Mouse (Mus musculus) neural tube, embryonic 14.5 days (tissue): ENCODE results near the gene Trim67. TPM values are rescaled to one million over a fixed set of nuclear protein-coding genes. Genes with fewer than 3 reads are reported as not detected.

Experiments used
- ATAC-seq: fragments of 200-750 bp; cut with Nextera tagmentation; 2 replicates; pipeline ENCODE4 v1.8.0; 2017; ENCODE audit warnings: low read depth, mild to moderate bottlenecking, moderate TSS enrichment, moderate library complexity
- H3K27ac ChIP-seq: fragments of 300-500 bp; sonication (generic); 2 replicates; pipeline ENCODE4 v1.5.1; 2014; ENCODE audit warnings: low read depth, mild to moderate bottlenecking, control low read depth, low read length, moderate library complexity, mixed read lengths
- H3K27me3 ChIP-seq: fragments of 300-500 bp; sonication (generic); 2 replicates; pipeline ENCODE4 v1.6.1; 2014; ENCODE audit warnings: low read length; ENCODE audit not compliant: control insufficient read depth, insufficient read depth
- H3K36me3 ChIP-seq: fragments of 300-500 bp; sonication (generic); 2 replicates; pipeline ENCODE4 v1.6.1; 2014; ENCODE audit warnings: low read length, mixed read lengths; ENCODE audit not compliant: control insufficient read depth, insufficient read depth
- H3K4me1 ChIP-seq: fragments of 300-500 bp; sonication (generic); 2 replicates; pipeline ENCODE4 v1.6.1; 2014; ENCODE audit warnings: low read length; ENCODE audit not compliant: control insufficient read depth, insufficient read depth
- H3K4me2 ChIP-seq: fragments of 300-500 bp; sonication (generic); 2 replicates; pipeline ENCODE4 v1.6.1; 2014; ENCODE audit warnings: mild to moderate bottlenecking, low read depth, low read length, control low read depth
- H3K4me3 ChIP-seq: fragments of 300-500 bp; sonication (generic); 2 replicates; pipeline ENCODE4 v1.5.1; 2014; ENCODE audit warnings: low read depth, low read length, control low read depth, mixed read lengths
- H3K9ac ChIP-seq: fragments of 300-500 bp; sonication (generic); replicated peaks from 2 replicates; pipeline ENCODE4 v1.6.1; 2014; ENCODE audit warnings: low read depth, mild to moderate bottlenecking, control low read depth, low read length, mixed read lengths
- H3K9me3 ChIP-seq: fragments of 300-500 bp; sonication (generic); 2 replicates; pipeline ENCODE4 v1.6.1; 2016; ENCODE audit warnings: low read length; ENCODE audit not compliant: control insufficient read depth
- WGBS: fragments of 180-500 bp; shearing (Covaris S2); extraction: QIAGEN DNeasy Blood & Tissue Kit; methylation state at CpG from one replicate; pipeline ENCODE4 v1.1.7; 2014; 5-methylcytosine and 5-hydroxymethylcytosine counted together
- polyA plus RNA-seq: library from polyadenylated mRNA; unstranded; fragments of >200 nt; fragmentation: Nextera tagmentation; extraction: Ambion mirVana; gene quantifications from 2 replicates; pipeline ENCODE4 v1.2.1, GENCODE M21; 2014

Gene Trim67
- polyA plus RNA-seq, 1 experiment from 2014 or later: 42.7 TPM

DNA sequence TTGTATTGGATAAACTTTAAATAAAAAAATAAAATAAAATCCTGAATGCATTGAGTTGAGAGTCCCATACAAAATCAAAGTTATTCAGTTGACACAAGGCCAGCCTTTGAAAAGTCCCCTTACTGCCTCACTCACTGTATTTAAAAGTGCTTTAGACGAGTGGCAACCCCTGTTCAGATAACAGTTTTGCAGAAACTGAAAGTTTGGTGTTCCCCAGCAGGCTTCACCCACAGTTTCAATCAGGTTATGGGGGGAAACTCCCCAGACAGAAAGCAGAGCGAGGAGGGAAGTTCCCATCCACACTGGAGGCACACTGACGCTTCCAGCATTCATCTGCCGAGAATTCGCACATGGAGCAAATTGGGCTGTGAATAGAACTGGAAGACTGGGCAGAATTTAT is 36.3 kb upstream of the Trim67 start:
- 69% methylated on average over 5 of the region's 5 CpGs for WGBS
- Histone ChIP-seq H3K4me1 (peaks cover 3% of the 10 kb centered on the region; the same call in 1 of the 2 replicates), H3K36me3 (no peaks in the 10 kb centered on the region), H3K4me2 (no peak overlapping the region), H3K9me3 (no peaks in the 10 kb centered on the region), H3K4me3 (no peak overlapping the region), H3K9ac (no peak overlapping the region), H3K27me3 (peaks cover 10% of the 10 kb centered on the region), H3K27ac (no peak overlapping the region)
- no peak for ATAC-seq

DNA sequence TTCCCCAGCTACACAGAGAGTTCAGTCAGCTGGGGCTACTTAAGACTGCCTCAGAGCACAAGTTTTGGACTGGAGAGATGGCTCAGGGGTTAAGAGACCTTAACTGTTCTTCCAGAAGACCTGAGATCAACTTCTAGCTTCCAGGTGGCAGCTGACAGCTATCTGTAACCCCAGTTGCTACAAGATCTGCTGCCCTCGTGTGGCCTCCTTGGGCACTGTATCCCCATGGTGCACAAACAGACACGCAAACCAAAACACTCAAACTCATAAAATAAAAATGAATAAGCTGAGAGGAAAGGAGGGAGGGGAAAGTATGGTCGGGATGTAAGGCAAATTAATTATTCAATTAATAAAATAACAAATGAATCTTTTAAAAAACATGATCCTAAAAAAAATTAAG is 34.3 kb upstream of the Trim67 start:
- H3K4me1 ChIP-seq: no peaks in the 10 kb centered on the region
- H3K4me2 ChIP-seq: no peak overlapping the region
- 0 out of 2 replicates have a peak, but pooled peaks cover 2% of the 10 kb centered on the region for H3K27me3 ChIP-seq
- no peaks in the 10 kb centered on the region for H3K9me3 ChIP-seq
- no peak overlapping the region for H3K9ac ChIP-seq
- 42% methylated on average over 3 of the region's 3 CpGs for WGBS
- ATAC-seq: no peak
- H3K36me3 ChIP-seq: no peaks in the 10 kb centered on the region
- no peak overlapping the region for H3K4me3 ChIP-seq
- H3K27ac ChIP-seq: no peak overlapping the region

DNA sequence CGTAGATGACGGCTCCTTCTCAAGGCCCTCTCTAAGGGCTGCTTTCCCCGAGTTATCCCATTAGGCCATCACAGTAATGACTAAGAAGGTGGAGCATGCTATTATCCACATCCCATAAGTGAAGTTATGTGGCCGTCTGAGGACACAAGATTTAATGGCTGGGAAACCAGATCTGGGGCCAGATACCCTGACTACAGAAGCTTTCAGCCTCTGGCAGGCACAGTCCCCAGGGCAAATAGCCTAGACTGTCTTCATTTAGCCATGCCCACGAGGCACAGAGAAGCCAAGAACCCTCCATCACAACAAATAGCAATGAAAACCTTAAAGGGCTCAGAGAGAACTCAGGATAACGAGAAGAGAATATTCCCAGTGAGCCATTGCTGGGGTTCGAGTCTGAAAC is 29.8 kb upstream of the Trim67 start:
- Histone ChIP-seq H3K4me2 (no peak overlapping the region), H3K27ac (no peak overlapping the region), H3K4me3 (no peak overlapping the region), H3K9ac (no peak overlapping the region), H3K9me3 (no peaks in the 10 kb centered on the region), H3K4me1 (no peaks in the 10 kb centered on the region), H3K27me3 (no peaks in the 10 kb centered on the region), H3K36me3 (no peaks in the 10 kb centered on the region)
- 55% methylated on average over 7 of the region's 7 CpGs for WGBS
- ATAC-seq: no peak

DNA sequence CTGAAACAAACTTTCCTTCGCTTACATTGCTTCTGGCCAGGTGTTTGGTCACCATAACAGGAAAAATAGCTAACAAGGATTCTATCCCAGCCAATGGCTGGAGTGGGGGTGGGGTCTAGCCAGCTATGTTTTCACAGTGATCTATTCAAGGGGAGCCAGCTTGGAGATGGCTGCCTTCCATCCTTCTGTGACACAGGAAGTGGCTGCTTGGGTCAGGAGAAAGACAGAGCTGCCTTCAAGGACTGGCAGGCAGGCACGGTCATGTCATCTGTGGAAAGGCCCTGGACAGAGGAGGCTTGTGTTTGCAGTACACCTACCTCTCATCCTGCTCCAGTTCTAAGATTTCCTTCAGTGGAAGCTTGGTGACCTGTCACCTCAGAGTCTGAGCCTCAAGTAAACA is 20.5 kb upstream of the Trim67 start:
- no peak for ATAC-seq
- no peak overlapping the region for H3K4me2 ChIP-seq
- no peak overlapping the region for H3K9ac ChIP-seq
- no peak overlapping the region for H3K4me3 ChIP-seq
- H3K27me3 ChIP-seq: no peaks in the 10 kb centered on the region
- no peaks in the 10 kb centered on the region for H3K36me3 ChIP-seq
- WGBS: 75% methylated on average over 2 of the region's 2 CpGs
- no peaks in the 10 kb centered on the region for H3K4me1 ChIP-seq
- H3K27ac ChIP-seq: no peak overlapping the region
- H3K9me3 ChIP-seq: no peaks in the 10 kb centered on the region

DNA sequence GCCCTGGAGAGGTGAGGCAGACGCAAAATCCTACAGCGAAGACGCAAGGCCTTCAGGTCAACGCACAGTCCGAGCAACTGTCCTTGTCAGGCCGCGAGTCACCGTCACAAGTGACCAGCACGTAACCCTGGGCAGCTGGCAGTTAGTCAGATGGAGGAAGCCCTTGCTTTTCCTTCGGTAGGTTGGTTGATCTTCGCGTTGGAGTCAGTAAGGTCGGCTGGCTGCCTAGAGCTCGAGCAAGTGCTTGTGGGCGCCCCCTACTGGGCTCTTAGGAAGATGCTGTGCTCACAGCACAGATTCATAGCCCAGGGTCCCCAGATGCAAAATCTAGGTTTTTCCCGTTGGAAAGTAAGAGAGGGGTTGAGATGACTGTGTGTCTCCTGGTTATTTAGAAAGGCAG is 17.2 kb upstream of the Trim67 start:
- H3K36me3 ChIP-seq: no peaks in the 10 kb centered on the region
- peak overlapping the region; percentile 20; the same call in 1 of the 2 replicates for H3K4me2 ChIP-seq
- no peak overlapping the region for H3K27ac ChIP-seq
- WGBS: 15% methylated on average over 16 of the region's 16 CpGs
- H3K4me1 ChIP-seq: peaks cover 6% of the 10 kb centered on the region
- H3K9me3 ChIP-seq: no peaks in the 10 kb centered on the region
- no peak for ATAC-seq
- H3K9ac ChIP-seq: no peak overlapping the region
- H3K27me3 ChIP-seq: no peaks in the 10 kb centered on the region
- H3K4me3 ChIP-seq: no peak overlapping the region

DNA sequence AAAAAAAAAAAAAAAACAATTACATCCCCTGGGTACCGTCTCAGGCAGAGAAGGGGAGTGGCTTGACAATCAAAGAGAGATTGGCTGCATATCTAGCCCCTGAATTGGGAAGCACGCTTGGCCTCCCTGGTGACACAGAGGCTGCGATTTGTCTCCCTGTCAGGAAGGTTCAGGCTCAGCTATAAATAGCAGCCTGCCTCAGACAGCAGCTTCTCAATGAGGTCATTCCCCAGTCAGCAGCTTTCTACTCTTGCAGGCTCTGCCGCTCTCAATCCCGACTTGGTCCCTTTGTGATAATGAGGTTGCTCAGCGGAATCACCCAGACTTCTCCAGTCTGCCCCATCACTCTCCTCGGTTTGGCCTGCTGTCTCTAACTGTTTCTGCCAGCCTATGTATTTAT is 12.7 kb upstream of the Trim67 start:
- no peaks in the 10 kb centered on the region for H3K9me3 ChIP-seq
- H3K9ac ChIP-seq: no peak overlapping the region; the same call in 1 of the 2 replicates
- H3K4me3 ChIP-seq: no peak overlapping the region
- WGBS: 2% methylated on average over 7 of the region's 7 CpGs
- H3K27me3 ChIP-seq: no peaks in the 10 kb centered on the region
- peaks cover 9% of the 10 kb centered on the region for H3K4me1 ChIP-seq
- peak; percentile 63 for ATAC-seq
- H3K27ac ChIP-seq: peak overlapping the region; percentile 62
- no peaks in the 10 kb centered on the region for H3K36me3 ChIP-seq
- H3K4me2 ChIP-seq: peak overlapping the region; percentile 18; the same call in 1 of the 2 replicates

DNA sequence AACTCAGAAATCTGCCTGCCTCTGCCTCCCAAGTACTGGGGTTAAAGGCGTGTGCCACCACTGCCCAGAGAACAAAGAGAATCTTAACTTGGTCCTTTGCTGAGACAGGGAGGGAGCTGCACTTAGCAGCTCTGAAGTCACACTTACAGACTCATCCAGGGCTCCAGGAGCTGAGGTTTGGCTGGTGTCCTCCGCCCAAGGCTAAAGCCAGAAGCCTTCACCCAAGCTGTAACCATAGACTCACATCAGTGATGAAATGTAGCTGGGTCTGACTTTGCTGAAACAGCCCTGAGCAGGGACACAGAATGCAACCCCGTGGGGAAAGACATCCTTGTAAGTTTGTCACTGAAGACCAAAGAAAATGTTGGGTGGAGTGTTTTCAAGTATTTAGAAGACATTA is 10.5 kb upstream of the Trim67 start:
- Histone ChIP-seq H3K9me3 (no peaks in the 10 kb centered on the region), H3K27ac (no peak overlapping the region), H3K36me3 (no peaks in the 10 kb centered on the region), H3K4me1 (peaks cover 9% of the 10 kb centered on the region), H3K4me2 (no peak overlapping the region), H3K27me3 (no peaks in the 10 kb centered on the region), H3K9ac (no peak overlapping the region), H3K4me3 (no peak overlapping the region)
- WGBS: 86% methylated on average over 3 of the region's 3 CpGs
- ATAC-seq: no peak

DNA sequence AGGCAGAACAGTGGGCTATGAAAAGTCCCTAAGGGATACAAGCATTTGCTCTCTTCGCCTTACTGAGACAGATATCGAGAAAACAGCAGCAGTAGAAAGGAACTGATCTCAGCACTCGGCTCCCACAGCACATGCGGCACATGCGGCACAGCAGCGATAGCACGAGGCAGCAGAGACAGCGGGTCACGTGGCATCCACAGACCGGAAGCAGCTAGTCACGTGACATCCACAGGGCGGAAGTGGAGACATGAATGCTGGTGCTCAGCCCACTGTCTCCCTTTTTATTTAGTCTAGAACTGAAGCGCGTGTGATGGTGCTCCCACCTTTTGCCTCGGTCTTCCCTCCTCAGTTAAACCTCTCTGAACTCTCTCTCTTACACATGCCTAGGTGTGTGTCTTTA is 9.7 kb upstream of the Trim67 start:
- Histone ChIP-seq H3K36me3 (no peaks in the 10 kb centered on the region), H3K4me2 (no peak overlapping the region), H3K4me1 (peaks cover 9% of the 10 kb centered on the region), H3K4me3 (no peak overlapping the region), H3K9me3 (no peaks in the 10 kb centered on the region), H3K9ac (no peak overlapping the region), H3K27ac (no peak overlapping the region), H3K27me3 (no peaks in the 10 kb centered on the region)
- ATAC-seq: no peak
- WGBS: 87% methylated on average over 15 of the region's 15 CpGs

DNA sequence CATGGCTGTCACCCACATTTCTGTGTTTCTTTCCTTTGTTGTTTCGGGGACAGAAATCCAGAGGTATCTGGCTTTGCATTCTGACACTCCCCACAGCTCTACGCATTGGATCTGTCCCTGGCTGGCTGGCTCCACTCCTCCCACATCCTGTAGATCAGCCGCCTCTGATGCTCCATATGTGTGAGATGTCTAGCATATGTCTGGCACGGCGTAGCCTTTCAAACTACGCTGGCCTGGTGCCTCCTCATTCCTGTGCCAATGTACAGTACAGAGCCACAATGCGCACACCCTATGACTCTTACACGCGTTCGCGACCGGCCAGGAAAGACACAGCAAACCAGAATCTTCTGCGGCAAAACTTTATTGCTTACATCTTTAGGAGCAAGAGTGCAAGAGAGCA is 8.3 kb upstream of the Trim67 start:
- no peak overlapping the region for H3K4me3 ChIP-seq
- H3K4me2 ChIP-seq: no peak overlapping the region
- no peak overlapping the region for H3K27ac ChIP-seq
- H3K9ac ChIP-seq: no peak overlapping the region
- no peaks in the 10 kb centered on the region for H3K27me3 ChIP-seq
- H3K4me1 ChIP-seq: peaks cover 9% of the 10 kb centered on the region
- WGBS: 91% methylated on average over 13 of the region's 13 CpGs
- no peak for ATAC-seq
- H3K9me3 ChIP-seq: no peaks in the 10 kb centered on the region
- H3K36me3 ChIP-seq: no peaks in the 10 kb centered on the region

DNA sequence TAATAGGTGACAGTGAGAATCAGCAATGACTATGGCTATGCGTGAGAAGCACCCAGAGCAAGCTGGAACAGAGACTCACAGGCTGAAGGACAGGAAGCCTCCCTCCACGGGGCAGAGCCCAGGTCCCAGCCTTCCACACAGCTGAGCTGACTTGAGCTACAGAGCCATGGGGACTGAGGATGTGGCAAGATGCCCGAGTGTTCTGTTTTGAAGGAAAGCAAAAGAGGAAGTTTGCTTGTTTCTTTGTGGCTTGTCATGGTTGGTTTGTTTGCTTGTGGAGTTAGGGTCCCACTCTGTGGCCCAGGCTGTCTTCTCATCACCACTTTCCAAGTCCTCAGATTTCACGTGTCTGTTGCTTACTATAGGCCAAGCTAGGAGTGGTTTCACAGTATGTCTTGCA is 2.2 kb upstream of the Trim67 start:
- H3K4me3 ChIP-seq: no peak overlapping the region
- ATAC-seq: no peak
- H3K4me2 ChIP-seq: no peak overlapping the region
- H3K27ac ChIP-seq: no peak overlapping the region; the same call in 1 of the 2 replicates
- H3K4me1 ChIP-seq: peaks cover 18% of the 10 kb centered on the region
- WGBS: 74% methylated on average over 4 of the region's 4 CpGs
- H3K9ac ChIP-seq: no peak overlapping the region
- no peaks in the 10 kb centered on the region for H3K36me3 ChIP-seq
- H3K27me3 ChIP-seq: peaks cover 6% of the 10 kb centered on the region; the same call in 1 of the 2 replicates
- H3K9me3 ChIP-seq: no peaks in the 10 kb centered on the region
